Mouse (Mus musculus) G1E (cell line): ENCODE measurements around the gene Uggt1. TPM values are rescaled to one million over a fixed set of nuclear protein-coding genes. Genes with fewer than 3 reads are reported as not detected.

Experiments used
- ATAC-seq: 2 replicates; pipeline ENCODE4 v1.8.0; 2016; ENCODE audit warnings: mild to moderate bottlenecking; ENCODE audit not compliant: insufficient number of reproducible peaks, poor library complexity, low FRiP score, severe bottlenecking; ENCODE audit errors: extremely low read depth
- DNase-seq: peaks from one replicate; pipeline ENCODE4 v3.0.0; 2012; ENCODE audit warnings: low spot score
- H3K27me3 ChIP-seq: 2 replicates; pipeline ENCODE4 v1.6.1; 2012; ENCODE audit warnings: mild to moderate bottlenecking, low read length, inconsistent platforms; ENCODE audit not compliant: insufficient read depth
- H3K36me3 ChIP-seq: replicated peaks from 2 replicates; pipeline ENCODE3; 2012; ENCODE audit warnings: mild to moderate bottlenecking, inconsistent platforms
- H3K4me1 ChIP-seq: 2 replicates; pipeline ENCODE4 v1.6.1; 2012; ENCODE audit warnings: low read depth, low read length, inconsistent platforms, mixed read lengths; ENCODE audit not compliant: insufficient read depth
- H3K4me3 ChIP-seq: 2 replicates; pipeline ENCODE4 v1.5.1; 2012; ENCODE audit warnings: low read depth, mild to moderate bottlenecking, inconsistent platforms, low read length, moderate library complexity, mixed read lengths
- H3K9me3 ChIP-seq: replicated peaks from 2 replicates; pipeline ENCODE4 v1.6.1; 2012; ENCODE audit warnings: inconsistent platforms
- CTCF ChIP-seq: IDR thresholded peaks from 2 replicates; pipeline ENCODE4 v1.5.1; 2012; ENCODE audit warnings: low read depth, low read length, inconsistent platforms, mixed read lengths
- GATA1 ChIP-seq: IDR thresholded peaks from 2 replicates; pipeline ENCODE4 v1.6.1; 2012; ENCODE audit warnings: borderline replicate concordance, low read length, inconsistent platforms, mixed read lengths
- GATA2 ChIP-seq: IDR thresholded peaks from 2 replicates; pipeline ENCODE4 v1.6.1; 2012; ENCODE audit warnings: low read depth, low read length, inconsistent platforms, borderline replicate concordance
- POLR2AphosphoS5 ChIP-seq: IDR thresholded peaks from 2 replicates; pipeline ENCODE4 v1.6.1; 2012; ENCODE audit warnings: low read depth, low read length, inconsistent platforms; ENCODE audit not compliant: insufficient replicate concordance
- TAL1 ChIP-seq: conservative IDR thresholded peaks from 2 replicates; pipeline ENCODE4 v1.6.1; 2012; ENCODE audit warnings: low read depth, low read length, inconsistent platforms, mixed read lengths
- polyA plus RNA-seq: library from polyadenylated mRNA; stranded (reverse); fragments of >175 nt; gene quantifications from 2 replicates; pipeline ENCODE4 v1.2.3, GENCODE M21; 2012
- total RNA-seq, 2 experiments: library from RNA; stranded (forward) in 1 of 2; stranded (reverse) in 1 of 2; fragments of 200-1000 nt in 1 of 2; fragments of >200 nt in 1 of 2; fragmentation: Nextera tagmentation in 1 of 2; gene quantifications; 2 replicates each; pipeline ENCODE4 v1.2.3; 2014 to 2017

Uggt1 gene
- total and polyA plus RNA-seq, 3 experiments: 12.2 to 97.8 (median 97.4) TPM

DNA sequence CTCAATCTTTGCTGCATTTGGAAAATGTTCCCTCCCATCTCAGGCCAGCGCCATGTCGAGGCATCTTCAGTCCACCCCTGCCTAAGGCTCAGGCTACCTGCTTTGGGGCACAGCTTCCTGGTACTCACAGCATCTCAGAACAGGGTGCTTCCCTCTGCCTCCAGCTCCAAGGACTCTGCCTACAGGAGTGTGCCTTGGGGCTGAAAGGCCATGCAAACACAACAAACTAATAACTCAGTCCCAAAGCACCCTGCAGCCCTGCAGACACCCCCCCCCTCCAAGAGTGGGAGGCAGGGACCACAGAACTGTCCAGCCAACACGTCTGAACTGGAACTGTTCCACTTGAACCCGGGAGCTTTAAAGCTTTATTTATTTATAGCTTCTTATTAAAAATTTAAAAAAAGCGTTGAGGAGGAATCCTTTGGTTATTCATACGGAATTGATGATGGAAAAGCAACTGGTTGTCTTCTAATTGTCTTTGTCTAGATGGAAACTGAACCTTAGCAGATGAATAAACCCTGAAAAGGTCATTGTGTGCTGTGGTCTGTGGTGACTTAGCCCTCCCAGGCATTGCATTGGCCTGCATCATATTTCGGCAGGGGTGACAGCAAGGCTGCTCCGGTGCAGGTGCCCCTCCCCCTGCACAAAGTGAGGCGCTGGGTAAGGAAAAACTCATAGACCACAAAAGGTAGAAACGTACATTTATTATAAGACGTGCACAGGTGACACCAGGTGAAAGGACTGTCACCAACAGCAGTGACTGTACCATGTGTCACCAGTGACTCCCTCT, 138.4 kb downstream of the Uggt1 start:
- peaks cover 57% of the 10 kb centered on the region for H3K36me3 ChIP-seq
- no peak for TF ChIP-seq POLR2AphosphoS5
- TF ChIP-seq GATA1: no peak
- no peak for TF ChIP-seq TAL1
- no peak for TF ChIP-seq GATA2
- TF ChIP-seq CTCF: no peak
- no peaks in the 10 kb centered on the region for H3K27me3 ChIP-seq
- DNase-seq: no peak
- peaks cover 35% of the 10 kb centered on the region for H3K4me1 ChIP-seq
- ATAC-seq: no peak
- no peaks in the 10 kb centered on the region for H3K9me3 ChIP-seq
- no peak overlapping the region for H3K4me3 ChIP-seq

DNA sequence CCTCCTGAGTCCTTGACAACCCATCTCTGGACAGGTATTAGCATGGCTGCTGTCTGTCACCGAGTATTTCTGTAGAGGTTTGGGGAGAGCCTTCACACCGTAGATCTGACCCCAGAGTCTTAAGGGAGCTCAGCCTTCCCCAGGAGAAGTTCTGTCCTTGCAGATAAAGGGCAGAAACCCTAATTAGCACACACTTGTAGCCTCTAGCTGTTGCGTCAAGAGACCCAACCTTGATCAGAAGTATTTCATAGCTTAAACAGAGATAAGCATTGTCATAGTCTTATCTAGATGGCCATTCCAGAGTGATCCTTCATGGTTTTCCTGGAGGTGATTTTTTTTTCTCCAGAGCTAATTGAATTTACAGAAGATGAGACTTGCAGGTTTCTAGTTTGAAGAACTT, 144.1 kb downstream of the Uggt1 start:
- no peaks in the 10 kb centered on the region for H3K9me3 ChIP-seq
- TF ChIP-seq TAL1: peak; percentile 63
- TF ChIP-seq POLR2AphosphoS5: no peak
- peak overlapping the region; percentile 55; the same call in 1 of the 2 replicates for H3K4me3 ChIP-seq
- H3K27me3 ChIP-seq: no peaks in the 10 kb centered on the region
- peaks cover 85% of the 10 kb centered on the region for H3K4me1 ChIP-seq
- peaks cover 90% of the 10 kb centered on the region for H3K36me3 ChIP-seq
- DNase-seq (peak; percentile 79), ATAC-seq (peak; percentile 70)

DNA sequence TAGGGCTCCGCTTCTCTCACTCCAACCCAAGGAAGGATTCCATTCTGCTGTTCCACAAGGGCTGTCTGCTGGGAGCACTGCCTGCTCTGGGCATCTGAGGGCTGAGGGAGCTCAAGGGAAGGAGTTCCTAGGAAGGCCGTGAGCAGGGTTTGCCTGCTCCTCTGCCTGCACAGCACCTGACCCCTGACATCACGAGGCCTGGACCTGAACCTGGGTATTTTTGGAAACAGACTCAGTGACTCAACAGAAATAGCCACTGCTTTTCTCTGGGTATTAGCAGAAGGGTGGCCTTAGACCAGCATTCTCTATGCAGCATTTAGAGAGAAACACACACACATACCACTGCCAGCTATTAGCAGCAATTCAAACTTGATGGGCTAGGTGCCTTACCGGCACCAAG, 146.1 kb downstream of the Uggt1 start:
- DNase-seq: no peak
- no peak for TF ChIP-seq POLR2AphosphoS5
- no peak for TF ChIP-seq GATA2
- TF ChIP-seq GATA1: no peak
- TF ChIP-seq CTCF: no peak
- no peak for TF ChIP-seq TAL1
- no peaks in the 10 kb centered on the region for H3K27me3 ChIP-seq
- H3K9me3 ChIP-seq: no peaks in the 10 kb centered on the region
- no peak for ATAC-seq
- peaks cover 85% of the 10 kb centered on the region for H3K4me1 ChIP-seq
- no peak overlapping the region; the same call in 1 of the 2 replicates for H3K4me3 ChIP-seq
- peaks cover 89% of the 10 kb centered on the region for H3K36me3 ChIP-seq

- DNase-seq (no peak), ATAC-seq (no peak)
- Histone ChIP-seq H3K9me3 (no peaks in the 10 kb centered on the region), H3K4me3 (no peak overlapping the region), H3K27me3 (no peaks in the 10 kb centered on the region), H3K36me3 (peaks cover 89% of the 10 kb centered on the region), H3K4me1 (peaks cover 86% of the 10 kb centered on the region)
- TF ChIP-seq GATA1 (no peak), CTCF (no peak), POLR2AphosphoS5 (no peak), GATA2 (no peak), TAL1 (no peak)
Measured at GRCm38 (mm10) chr1:36095423-36096272, 148.9 kb downstream of the Uggt1 start.

DNA sequence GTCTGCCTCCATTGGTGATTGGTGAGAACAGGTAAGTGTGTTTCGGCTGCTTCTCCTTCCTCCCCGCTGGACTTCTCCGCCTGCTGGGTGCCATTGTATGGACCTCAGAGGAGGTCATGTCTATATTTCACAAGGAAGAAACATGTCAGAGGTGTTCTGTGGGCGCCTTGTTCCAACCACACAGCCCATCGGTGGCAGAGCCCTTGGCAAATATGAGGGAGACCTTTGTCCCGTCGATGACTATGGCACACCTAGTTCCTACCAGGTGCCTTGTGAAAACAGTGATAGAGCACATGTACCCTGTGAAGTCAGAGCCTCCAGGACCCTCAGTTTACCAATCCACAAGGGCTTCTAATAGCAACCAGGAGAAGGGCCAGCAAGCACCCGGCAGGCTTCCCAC, 150.8 kb downstream of the Uggt1 start:
- peaks cover 94% of the 10 kb centered on the region for H3K36me3 ChIP-seq
- no peak for ATAC-seq

DNA sequence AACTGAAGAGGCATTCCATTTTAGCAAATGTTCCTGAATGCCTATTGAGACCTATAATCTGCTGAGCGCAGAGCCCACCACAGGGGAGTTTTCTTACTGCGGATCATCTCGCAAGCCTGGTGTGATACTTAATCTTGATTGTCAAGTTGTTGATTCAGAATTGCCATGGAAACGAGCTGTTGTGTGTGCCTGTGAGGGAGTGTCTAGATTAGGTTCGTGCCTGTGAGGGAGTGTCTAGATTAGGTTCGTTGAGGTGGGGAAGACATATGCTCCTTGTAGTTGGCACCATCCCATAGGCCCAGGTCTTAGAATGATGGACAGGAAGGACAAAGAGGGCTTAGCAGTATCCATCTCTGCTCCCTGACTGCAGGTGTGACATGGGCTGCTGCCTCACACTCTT, 153.3 kb downstream of the Uggt1 start:
- DNase-seq: no peak
- Histone ChIP-seq H3K4me3 (no peak overlapping the region), H3K9me3 (no peaks in the 10 kb centered on the region), H3K27me3 (no peaks in the 10 kb centered on the region), H3K36me3 (peaks cover 98% of the 10 kb centered on the region), H3K4me1 (peaks cover 82% of the 10 kb centered on the region)
- TF ChIP-seq GATA2 (no peak), POLR2AphosphoS5 (no peak), TAL1 (peak; percentile 64; the same call in 1 of the 2 replicates), GATA1 (no peak), CTCF (no peak)
- ATAC-seq: 0 out of 2 replicates have a peak, but pooled peaks have one; percentile 12

More for the DNA sequence above, 150.8 kb downstream of the Uggt1 start:
- no peak for DNase-seq
- peaks cover 86% of the 10 kb centered on the region for H3K4me1 ChIP-seq
- no peak overlapping the region for H3K4me3 ChIP-seq
- H3K27me3 ChIP-seq: no peaks in the 10 kb centered on the region
- H3K9me3 ChIP-seq: no peaks in the 10 kb centered on the region
- TF ChIP-seq GATA2: no peak
- TF ChIP-seq GATA1: no peak
- no peak for TF ChIP-seq CTCF
- no peak for TF ChIP-seq TAL1
- no peak for TF ChIP-seq POLR2AphosphoS5
